Mouse (Mus musculus): Measurements from ENCODE around the gene Irgc1. TPM values are rescaled to one million over a fixed set of nuclear protein-coding genes. Genes with fewer than 3 reads are reported as not detected.

Irgc1 gene
- total RNA-seq (2023), result 10.8 TPM

DNA sequence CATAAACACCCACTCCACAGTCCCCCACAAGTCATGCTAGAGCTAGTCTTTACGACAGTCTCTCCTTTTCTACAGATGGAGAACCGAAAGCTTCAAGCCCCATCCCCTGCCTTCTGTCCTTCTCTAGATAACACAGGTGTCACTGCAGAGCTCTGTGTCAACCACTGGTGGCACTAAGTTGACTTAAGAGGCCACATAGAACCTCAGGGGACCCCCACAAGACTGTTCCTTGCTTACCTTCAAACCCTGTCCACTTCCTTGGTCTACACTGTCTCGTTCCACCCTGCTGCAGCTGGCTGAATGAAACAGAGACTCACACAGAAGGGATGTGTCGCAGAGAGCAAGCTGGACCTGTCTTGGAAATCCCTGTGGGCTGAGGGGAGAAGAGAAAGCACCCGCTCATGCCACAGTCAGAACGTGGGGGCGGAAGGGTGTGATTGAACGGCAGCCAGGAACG, at the start of gene Irgc1:
Gene Irgc1 (minus strand): TSS at position 443 of the 457 bp plus-strand sequence.

DNA sequence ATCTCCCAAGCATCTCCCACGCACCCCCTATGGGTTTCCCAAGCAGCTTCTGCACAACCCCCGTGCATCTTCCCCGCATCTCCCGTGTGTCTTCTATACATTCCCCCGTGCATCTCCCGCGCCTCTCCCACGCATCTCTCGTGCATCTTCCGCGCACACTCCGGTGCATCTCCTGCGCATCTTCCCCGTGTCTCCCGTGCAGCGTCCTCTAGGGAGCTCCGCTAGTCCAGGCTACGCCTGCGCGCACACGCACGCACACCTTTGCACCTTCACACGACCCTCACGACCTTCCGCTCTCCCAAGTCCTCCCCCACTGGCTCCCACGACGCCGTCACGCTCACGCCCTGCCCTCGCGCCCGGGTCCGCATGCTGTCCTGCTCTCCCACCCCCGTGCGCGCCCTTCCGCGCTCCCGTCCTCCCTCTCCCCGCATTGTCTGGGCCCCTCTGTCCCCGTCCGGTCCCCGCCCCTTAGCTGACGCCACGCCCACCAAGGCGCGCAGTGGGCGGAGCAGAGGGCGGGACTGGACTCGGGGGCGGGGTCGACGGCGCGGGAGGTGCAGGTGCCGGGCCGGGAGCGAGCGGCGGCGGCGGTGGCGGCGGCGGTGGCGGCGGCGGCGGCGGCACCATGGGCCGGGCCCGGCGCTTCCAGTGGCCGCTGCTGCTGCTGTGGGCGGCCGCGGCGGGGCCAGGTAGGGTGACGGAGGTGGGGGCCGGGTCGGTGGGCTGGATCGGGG, 29.5 kb upstream of the Irgc1 start, which contains the start of gene Cadm4:
Gene Cadm4 (plus strand): TSS at position 550 of the 734 bp plus-strand sequence.

DNA sequence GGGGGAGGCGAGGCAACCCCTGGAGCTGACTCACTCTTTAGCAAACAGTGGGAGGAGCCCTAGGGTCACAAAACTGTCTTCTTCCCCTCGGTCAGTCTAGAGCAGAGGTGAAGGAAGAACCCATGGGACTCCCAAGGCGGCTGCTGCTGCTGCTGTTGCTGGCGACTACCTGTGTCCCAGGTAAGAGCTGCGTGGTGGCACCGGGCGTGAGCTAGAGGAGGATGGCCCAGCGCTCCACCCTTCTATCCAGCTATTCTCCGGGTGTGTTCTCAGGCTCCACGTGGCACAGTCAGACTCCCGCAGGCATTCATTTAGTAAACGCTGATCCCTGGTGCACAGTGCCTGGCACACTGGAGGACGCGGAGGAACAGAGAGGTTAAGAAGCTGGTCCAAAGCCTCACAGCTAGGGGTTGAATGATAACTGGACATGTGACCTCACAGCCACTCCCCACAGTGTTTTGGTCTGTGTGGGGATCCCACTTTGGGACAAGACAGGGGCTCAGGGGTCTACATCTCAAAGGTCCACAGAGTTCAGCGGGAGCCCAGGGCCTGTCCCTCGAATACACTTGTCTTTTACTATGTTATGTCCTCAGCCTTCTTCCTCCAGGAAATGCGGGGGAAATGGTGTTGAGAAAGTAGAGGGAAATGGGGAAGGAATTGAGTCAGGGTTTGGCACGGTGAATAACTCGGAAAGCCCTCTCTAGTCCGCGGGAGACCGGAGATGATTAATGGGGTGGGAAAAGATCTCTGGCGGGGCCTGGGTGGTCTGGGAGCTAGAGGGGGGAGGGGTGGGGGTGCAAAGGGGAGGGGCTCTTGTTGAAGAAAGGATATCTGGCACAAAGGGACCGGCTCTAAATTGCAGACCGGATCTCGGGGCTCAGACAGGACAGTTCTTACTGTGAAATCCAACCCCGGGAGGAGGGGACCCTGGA, 10.6 kb upstream of the Irgc1 start, which contains the start of gene Plaur:
Gene Plaur (plus strand): TSS at position 97 of the 932 bp plus-strand sequence.

DNA sequence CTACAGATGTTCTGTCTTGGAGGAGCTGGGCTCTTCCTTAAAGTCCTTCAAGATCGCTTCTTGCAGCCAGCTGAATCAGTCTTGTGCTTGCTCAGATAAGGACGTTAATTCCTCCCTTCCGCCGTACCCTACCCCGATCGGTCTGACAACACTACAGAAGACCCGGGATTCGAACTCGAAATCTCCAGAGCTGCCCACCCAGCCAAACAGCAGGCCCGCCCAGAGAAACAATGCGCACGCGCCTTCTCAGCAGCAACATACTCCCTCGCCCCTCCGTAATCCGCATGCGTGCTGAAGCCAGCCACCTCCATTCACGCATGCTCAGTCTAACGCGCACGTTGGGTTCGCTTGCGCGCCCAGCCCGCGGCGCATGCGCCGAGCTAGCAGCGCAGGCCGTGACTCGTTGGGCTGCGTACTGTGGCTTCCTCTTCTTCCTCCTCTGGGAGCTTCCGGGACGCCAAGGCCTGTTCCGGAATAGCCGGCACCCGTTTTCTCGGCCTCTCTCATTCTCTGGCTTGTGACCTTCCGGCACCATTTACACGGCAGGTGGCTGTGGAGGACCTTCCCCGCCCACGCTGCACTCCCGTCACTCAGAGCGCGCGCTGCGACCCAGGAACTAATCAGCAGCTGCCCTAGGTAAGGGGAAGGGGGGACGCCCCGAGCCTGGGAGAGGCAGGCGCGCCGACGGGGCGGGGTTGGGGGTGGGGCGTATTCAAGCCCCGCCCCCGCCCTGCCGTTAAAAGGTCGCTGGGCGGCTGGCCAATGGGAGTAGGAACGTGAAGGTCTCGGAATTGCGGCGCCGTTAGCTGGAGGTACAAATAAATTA, 52.6 kb downstream of the Irgc1 start, which contains the start of gene Smg9:
Gene Smg9 (plus strand): TSS at position 364 of the 826 bp plus-strand sequence.

Other genes starting within 250 kb of the Irgc1 start
- 0.24 TPM for gene Zfp111, start 240.9 kb downstream of the Irgc1 start, total RNA-seq (2023)
- gene Zfp109, start 214.7 kb downstream of the Irgc1 start, total RNA-seq (2023), result 3.8 TPM
- not detected for gene Zfp108, start 197.5 kb downstream of the Irgc1 start, total RNA-seq (2023)
- 0.98 TPM for gene Zfp93, start 181.9 kb downstream of the Irgc1 start, total RNA-seq (2023)
- 10.2 TPM for gene Zfp61, start 151.1 kb downstream of the Irgc1 start, total RNA-seq (2023)
- 4.7 TPM for gene Zfp94, start 135.6 kb downstream of the Irgc1 start, total RNA-seq (2023)
- not detected for gene Tescl, start 118.4 kb downstream of the Irgc1 start, total RNA-seq (2023)
- not detected for gene Lypd5, start 103.1 kb downstream of the Irgc1 start, total RNA-seq (2023)
- 165 TPM for gene Kcnn4, start 82.0 kb downstream of the Irgc1 start, total RNA-seq (2023)
- 134 TPM for gene Smg9, start 52.7 kb downstream of the Irgc1 start, total RNA-seq (2023)
- gene Plaur, start 10.2 kb upstream of the Irgc1 start, total RNA-seq (2023), result 372 TPM
- gene Cadm4, start 29.7 kb upstream of the Irgc1 start, total RNA-seq (2023), result 0.40 TPM
- 2.7 TPM for gene Zfp428, start 54.7 kb upstream of the Irgc1 start, total RNA-seq (2023)
- not detected for gene AC161166.1, start 60.2 kb upstream of the Irgc1 start, total RNA-seq (2023)
- 9.0 TPM for gene Irgq, start 78.4 kb upstream of the Irgc1 start, total RNA-seq (2023)
- gene Pinlyp, start 93.8 kb upstream of the Irgc1 start, total RNA-seq (2023), result not detected
- gene Xrcc1, start 94.0 kb upstream of the Irgc1 start, total RNA-seq (2023), result 60.1 TPM
- 5.1 TPM for gene Ethe1, start 135.2 kb upstream of the Irgc1 start, total RNA-seq (2023)
- not detected for gene Zfp575, start 135.3 kb upstream of the Irgc1 start, total RNA-seq (2023)
- 2.8 TPM for gene Phldb3, start 158.5 kb upstream of the Irgc1 start, total RNA-seq (2023)
- gene Lypd3, start 184.3 kb upstream of the Irgc1 start, total RNA-seq (2023), result not detected
- gene Tex101, start 224.4 kb upstream of the Irgc1 start, total RNA-seq (2023), result not detected